Mouse (Mus musculus) adrenal gland, postnatal 25 days (tissue): ENCODE data around the gene Ptgds. TPM values are rescaled to one million over a fixed set of nuclear protein-coding genes. Genes with fewer than 3 reads are reported as not detected.

Experiments used
- DNase-seq: peaks from one replicate; pipeline ENCODE4 v3.0.0; 2021; ENCODE audit warnings: mixed read lengths
- long read RNA-seq: library from polyadenylated mRNA; stranded (forward); transcript quantifications from one replicate; pipeline ENCODE4 v2.0.0, GENCODE M21; 2021
- total RNA-seq: library from RNA; stranded (reverse); gene quantifications from 2 replicates; pipeline ENCODE4 v1.2.3, GENCODE M21; 2021

Ptgds gene
- total RNA-seq: 3.6 and 3.8 TPM in 2 replicates
- long read RNA-seq, transcript Ptgds-201 (7 exons, 901 nt): major isoform, 7 of 13 reads
- long read RNA-seq, partial matches to known transcripts: 0 of 13 reads
- long read RNA-seq, other reads (novel, unspliced or antisense): 2 of 13 reads

DNA sequence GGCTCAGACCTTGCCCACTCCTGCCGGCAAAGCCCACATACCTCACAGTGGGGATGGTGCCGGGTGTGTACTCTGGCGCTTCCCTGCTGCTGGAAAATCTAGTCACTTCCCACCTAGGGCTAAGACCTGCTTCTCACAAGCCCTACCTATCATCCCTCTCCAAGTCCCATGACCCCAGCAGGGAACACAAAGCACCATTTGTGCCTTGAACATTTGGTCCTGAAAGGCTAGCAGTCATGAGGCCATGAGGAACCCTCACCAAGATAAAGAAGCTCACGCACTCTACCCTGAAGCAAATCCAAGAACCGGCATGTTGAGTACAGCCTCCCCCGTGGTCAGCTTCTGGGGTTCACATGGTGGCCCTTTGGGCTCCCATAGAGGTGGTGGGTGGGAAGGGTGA, at the start of gene Ptgds:
TSS of gene Ptgds (minus strand) at position 78 of the 400 bp plus-strand sequence.
- no peak for DNase-seq

DNA sequence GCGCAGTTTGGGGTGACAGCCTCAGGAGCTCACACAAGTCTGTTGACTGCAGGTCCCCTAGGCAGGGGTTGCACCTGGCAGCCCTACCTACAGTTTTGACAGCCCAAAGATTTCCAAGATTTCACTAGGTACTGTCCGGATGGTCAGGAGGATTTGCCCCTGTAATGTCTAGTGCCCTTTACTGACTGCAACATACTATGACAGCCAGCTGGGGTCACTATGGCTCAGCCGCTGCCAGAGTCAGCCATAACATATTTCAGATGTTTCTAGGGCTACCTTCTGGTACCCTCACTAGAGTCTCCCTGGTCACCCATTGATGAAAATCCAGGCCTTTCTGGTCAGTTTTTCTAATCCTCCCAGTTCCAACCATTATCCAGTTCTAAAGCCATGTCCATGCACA, 40.1 kb upstream of the Ptgds start:
- no peak for DNase-seq

DNA sequence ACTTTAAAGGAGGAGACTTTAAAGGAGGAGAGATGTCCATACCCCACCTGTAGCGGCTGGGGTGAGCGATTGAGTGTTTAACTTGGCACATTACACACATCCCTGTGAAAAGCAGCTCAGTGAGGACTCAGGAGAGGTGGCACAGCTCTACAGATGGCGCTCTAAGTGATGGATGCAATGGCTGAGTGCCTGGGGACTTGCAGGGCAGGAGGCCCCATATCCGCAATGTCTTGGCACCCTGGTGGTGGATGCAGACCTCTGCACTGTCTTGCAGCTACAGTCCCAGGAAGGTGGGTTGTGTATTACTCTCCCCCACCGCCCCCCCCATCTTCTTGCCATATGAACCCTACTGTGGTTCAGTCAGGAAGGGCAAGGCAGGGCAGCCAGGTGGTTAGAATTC, 37.1 kb upstream of the Ptgds start:
- no peak for DNase-seq

DNA sequence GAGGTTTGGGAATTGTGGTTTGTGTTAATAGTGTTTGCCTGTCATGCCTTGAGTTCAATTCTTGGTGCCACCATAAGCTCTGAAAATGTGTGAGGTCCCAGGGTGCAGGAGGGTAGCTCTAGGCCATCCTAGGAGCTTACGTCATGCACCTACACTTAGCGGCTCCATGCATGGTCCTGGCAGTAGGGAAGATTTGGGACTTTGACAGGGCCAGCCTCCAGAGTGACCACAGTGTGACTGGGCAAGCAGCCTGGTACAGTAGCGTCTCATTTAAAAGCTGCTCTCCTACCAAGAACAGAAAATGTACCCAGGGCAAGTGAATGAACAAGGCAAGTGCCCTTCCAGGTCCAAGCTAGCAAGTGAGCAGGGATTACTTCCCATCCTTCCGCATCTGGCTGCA, 36.0 kb upstream of the Ptgds start:
- DNase-seq: no peak

DNA sequence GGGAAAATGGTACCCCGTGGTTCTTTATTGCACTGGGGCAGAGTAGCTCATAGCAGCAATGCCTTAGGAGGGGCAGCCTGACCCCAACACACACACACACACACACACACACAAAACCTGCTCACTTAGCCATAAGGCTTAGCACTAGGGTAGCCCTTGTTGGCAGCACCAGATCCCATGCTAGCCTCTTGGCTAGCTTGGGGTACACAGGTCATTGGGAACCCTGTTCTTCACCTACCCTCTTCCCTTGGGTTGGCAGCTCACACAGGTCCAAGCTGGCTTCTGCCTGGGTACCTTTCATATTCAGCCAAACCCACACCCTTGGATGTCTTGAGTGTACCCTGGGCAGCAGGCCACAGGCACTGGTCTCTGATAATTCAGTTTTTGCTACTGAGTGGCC, 35.2 kb upstream of the Ptgds start:
- DNase-seq: no peak

DNA sequence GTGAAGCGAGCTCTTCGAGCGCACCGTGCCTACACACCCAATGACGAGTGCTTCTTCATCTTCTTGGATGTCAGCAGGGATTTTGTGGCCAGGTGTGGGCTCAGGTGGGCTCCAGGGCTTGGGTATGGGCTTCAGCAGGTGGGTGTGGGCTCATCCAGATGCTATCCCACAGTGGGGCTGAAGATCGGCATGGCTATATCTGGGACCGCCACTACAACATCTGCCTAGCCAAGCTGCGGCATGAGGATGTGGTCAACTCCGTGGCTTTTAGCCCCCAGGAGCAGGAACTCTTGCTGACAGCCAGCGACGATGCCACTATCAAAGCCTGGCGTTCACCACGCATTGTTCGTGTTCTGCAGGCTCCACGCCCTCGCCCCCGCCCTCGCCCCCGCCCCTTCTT, 34.7 kb upstream of the Ptgds start:
- no peak for DNase-seq

DNA sequence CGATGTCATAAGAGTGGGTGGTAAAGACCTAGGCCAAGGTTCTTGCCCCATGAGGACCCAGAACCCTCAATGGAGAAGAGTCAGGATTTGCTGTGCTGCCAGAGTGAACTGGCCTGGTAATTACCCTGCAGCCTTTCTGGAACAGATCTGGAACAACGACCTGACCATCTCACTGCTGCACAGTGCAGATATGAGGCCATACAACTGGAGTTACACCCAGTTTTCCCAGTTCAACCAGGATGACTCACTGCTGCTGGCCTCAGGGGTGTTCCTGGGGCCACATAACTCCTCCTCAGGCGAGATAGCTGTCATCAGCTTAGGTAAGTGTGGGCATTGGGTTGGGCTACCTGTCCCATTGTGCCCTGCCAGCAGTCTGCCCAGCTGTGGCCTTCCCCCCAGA, 32.9 kb upstream of the Ptgds start:
- no peak for DNase-seq

DNA sequence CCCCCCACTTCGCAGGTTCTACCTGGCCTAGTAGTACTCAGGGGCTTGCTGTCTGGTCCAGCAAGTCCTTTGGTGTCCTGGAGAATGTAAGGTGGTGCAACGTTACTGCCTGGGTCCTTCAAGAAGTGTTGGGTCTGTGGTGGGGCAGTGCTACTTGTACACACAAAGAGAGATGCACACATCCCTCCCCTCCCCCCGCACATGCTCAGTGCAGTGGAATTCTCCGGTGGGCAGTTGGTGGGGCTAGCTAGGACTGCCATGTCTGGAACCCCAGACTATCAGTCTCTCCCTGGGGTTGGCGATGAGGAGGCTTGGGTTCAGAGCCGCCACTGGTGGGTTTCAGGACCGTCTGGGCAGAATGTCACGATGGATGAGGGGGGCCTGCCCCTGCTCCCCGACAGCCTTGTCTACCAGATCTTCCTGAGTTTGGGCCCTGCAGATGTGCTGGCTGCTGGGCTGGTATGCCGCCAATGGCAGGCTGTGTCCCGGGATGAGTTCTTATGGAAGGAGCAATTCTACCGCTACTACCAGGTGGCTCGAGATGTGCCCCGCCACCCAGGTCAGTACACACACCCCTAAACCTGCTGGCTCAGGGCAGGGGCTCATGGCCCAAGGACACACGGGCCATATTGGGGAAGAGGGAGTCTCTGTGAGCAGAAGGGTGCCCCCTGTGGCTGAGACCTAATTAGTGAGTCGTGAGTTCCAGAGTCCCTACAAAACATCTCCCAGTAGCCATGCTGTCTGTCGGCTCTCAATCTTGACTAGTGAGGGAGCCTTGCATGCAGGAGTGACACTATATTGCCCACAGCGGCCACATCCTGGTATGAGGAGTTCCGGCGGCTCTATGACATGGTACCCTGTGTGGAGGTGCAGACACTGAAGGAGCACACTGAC, 32.0 kb upstream of the Ptgds start, which contains the start of gene C8g:
TSS of gene C8g (minus strand) at position 127 of the 894 bp plus-strand sequence.
- DNase-seq: no peak

DNA sequence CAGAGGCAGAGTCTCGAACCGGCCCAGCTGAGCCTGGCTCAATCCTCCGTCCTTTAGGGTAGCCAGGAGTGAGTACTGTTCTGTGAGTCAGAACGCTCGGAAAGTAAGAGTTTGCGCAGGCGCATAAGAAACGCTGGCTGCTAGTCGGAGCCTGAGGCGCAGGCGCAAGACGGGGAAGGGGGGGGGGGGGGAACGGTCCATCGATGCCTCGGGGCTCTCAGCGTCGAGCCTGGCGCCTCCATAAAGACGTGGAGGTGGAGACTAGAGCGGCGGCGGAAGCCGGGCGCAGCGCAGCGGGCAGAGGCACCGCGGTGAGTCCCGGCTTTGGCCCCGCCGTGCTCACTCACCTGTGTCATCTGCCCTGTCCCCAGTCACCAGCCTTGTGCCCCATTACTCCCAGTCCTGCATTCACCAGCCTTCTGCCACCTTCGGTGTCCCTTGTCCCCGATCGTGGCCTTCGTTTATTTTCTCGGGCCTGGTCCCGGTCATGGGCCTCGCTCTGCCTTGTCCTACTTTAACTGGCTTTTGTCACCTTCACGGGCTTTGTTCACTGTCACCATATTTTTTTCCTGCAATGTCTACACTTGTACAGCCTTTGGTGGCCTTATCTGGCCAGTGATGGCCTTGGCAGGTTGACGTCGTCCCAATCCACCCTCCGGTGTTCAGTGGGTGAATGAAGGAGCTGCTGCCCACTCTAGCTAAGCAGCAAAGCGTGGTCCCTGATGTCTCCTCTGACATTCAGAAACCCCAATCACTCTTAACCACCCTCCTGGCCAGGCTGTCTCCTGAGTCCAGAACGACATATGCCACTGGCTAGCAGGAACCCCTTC, 30.9 kb upstream of the Ptgds start, which contains the start of gene Fbxw5:
TSS of gene Fbxw5 (plus strand) at position 175 of the 830 bp plus-strand sequence.
- peak; percentile 85 for DNase-seq

DNA sequence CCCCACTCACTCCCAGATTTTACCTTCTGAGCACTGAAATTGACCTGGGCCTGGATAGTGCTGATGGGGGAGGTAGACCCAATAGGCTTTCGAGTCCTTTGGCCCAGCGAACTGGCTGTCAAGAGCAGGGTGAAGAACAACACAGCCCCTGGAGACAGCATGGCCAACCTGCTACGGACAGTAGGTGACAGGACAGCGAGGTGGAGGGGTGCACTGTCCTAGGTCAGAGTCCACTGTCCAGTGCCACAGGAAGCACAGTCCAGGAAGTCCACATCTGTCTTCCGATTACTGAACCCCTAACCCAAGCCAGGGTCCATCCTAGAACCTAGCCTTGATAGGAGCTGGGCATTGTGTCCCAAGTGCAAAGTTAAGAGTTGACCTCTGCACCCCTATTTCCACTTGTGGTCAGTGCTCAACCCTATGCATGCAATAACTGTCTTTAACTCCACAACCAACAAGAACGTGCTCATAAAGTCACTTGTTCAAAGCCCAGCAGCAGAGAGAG, 30.3 kb upstream of the Ptgds start:
- no peak for DNase-seq

DNA sequence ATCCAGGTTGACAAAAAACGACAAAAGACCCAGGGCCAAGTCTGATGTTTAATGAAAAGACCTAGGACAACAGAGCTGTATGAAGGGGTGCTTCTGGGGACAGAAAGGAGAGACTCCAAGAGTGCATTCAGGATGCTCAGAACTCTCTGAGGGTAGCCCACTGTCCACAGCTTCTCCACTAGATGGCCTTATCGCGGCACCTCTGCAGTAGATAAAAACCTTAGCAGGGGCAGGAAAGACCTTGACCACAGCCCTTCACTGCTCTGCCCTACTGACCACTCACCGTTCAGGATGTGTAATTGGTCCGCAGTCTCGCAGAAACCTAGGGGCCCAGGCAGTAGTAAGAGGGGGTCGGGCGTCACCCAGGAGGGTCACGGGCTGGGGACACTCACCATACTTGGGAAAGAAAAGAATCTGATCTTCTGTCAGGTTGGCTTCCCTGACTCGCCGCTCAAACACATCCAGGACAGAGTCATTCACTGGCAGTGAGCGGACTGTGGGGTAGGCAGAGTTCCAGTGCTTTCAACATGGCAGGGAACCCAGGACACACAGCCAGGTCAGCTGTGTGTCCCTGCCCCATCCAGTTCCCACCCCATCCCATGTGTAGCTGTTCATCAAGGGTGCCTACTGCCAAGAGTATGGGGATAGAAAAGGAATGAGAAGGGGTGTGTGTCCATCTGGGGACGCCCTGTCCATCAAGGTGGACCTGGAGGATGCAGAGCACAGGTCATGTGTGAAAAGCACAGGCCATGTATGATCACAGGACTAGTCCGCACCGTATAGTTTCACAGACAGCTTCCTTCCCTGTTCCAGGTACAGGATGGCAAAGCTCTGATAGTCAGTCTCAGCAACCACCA, 29.0 kb upstream of the Ptgds start:
- no peak for DNase-seq

DNA sequence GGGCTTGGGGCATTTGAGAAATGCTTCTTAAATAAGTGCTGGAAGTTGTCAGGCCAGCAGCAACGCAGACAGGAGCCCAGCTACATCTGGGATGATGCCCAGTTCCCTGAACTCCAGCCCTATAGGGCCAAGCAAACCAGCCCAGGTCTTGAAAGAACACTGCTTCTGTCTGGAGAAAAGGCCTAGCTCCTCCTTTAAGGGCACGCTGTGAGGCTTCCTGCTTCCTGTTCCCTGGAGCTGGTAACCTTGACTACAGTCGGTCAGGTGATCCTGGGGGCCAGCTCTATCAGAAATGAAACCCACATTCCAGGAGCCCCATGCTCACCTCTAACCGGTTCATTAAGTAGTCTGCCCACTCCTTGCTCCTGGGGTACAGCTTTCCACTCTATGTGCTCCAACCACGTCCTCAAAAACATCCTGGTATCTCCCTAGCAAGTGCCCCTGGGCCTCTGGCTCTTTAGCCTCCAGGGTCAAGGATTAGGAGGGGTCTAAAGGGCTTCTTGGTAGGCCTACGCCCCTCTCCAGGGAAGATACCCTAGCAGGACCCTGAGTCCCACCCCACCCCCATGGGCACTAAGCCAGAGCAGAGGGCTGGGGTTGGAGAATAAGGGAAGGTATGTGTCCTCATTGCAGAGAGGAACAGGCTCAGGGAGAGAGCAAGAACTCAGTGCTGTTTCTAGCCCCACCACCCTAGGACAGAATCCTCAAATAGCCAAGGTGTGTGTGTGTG, 28.2 kb upstream of the Ptgds start:
- no peak for DNase-seq

DNA sequence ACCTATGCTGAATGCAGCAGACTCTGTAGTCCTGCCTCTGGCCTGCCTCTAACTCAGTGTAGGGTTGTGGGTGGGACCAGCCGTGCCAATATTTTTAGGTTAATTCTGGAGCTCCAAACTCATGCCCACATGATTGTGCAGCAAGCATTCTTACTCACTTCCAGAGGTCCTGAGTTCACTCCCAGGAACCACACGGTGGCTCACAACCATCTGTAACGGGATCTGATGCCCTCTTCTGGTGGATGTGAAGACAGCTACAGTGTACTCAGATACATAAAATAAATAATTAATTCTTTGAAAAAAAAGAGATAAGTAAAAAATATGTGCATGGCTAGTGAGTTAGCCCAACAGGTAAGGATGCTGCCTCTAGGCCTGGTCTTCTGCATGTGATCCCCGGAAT, 26.6 kb upstream of the Ptgds start:
- no peak for DNase-seq

DNA sequence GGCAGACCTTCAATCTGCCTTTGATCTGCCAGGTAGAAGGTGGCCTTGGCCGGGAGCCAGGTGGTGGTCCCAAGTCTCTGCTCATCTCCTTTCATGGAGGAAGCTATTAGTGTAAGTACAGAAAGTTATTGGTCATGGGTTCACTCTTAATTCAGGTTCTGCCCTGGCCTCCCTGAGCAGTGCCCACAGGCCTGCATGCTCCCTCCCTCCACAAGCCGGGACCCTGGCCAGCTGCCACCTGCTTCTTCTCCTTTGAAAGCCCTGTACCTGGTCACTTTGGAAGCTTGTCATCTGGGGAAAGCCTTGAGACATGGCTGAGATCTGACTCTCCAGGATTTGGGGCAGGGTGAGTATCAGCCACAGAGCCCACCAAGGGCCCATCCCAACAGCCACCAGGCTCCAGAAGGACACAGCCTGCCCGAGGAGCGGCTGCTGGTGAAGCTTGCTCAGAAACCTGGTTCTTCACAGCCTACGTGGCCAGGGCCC, 23.7 kb upstream of the Ptgds start, which contains the start of gene Lcn12:
TSS of gene Lcn12 (minus strand) at position 436 of the 486 bp plus-strand sequence.
- no peak for DNase-seq

DNA sequence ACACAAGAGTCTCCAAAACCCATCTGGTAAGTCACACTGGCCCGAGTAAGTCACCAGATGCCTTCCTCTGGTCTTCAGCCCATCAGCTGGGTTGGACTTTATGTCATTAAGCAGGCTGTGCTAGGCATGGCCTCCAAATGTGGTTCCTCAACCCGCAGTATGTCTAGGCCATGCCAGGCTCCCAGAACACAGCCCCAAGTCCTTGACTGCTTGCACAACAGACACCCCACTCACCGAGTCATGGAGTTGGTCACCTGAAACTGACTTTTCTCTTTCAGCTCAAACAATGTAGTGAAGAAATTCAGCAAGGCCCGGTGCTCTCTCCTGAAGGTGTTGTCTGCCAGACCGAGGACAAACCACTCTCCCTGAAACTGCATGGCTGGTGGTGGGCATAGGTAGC, 23.1 kb upstream of the Ptgds start:
- no peak for DNase-seq

DNA sequence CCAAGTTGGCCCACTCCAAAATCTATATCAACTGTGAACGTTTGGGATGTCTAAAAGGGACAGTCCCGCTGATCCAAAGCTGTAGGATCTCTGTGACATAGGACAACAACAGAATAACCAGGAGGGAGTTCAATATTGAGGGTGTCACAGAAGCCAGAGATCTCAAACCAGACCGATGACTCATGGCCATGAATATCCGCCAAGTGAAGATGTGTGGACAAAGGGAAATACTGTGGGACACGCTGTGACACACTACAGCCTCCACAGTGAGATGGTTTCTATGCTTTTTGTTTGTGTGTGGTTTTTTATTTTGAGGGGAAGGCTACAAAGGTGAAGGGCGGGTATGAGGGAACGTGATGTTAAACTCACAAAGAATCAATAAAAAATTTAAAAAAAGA, 18.8 kb upstream of the Ptgds start:
- no peak for DNase-seq

DNA sequence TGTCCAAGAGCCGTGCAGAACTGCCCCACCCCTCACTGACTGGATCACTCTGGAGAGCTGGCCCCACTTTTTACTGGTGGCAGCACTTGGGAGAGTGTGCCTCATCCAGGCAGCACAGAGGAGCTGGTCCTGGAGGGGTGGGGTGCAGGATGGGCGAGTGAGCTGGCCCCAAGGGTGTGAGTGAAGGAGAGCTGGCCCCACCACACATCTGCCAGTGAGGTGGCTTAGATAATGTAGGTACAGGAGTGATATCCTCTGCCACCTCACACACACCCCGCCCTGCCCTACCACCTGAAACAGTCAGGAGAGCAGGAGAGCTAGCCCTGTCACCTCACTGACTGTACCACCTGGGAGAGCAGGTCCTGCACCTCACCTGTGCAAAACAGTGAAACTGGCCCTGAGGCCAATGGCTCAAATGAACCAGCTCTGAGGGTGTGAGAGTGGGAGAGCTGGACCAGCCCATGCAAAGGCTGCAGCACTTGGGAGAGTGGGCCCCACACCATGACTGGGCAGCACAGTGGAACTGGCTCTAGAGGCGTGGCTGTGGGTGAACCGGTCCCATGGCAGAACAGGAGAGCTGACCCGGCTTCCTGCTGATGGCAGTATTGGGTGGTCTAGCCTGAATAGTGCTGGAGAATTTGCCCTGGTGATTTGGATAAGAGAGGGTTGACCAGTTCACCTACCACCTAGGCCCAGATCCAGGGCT, 18.3 kb upstream of the Ptgds start:
- no peak for DNase-seq

DNA sequence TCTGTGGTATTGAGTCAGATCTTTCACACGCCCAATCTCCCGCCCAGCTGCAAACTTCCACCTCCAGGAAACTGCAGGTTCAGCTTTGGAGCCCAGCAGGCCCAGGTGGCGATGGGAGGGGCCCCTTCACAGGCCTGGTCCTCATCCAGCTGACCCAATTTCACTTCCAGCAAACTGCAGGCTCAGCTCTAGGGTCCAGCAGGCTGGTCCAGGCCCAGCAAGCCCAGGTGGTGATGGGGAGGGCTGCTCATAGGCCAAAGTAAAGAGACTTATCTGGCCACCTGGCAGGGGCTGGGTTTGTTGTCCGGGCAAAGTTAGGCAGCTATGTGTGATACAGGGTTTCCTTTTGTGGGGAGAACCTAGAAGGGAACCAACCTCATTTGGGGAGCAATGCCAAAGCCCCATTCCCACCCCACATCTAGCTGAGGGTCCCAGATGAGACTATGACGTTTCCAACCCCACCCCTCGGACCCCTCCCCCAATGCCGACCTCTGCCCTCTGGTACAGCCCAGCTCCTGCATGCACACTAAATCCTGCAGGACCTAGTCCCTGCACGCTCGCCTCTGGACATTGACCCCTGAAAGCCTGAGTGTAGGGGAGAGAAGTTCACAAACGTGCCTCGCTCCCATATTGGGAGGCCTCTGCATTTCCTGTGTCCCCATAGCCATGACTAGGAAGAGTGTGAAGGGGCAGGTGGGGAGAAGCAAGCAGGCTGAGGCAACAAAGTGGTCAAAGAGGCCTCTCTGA, 15.2 kb upstream of the Ptgds start:
- DNase-seq: no peak

DNA sequence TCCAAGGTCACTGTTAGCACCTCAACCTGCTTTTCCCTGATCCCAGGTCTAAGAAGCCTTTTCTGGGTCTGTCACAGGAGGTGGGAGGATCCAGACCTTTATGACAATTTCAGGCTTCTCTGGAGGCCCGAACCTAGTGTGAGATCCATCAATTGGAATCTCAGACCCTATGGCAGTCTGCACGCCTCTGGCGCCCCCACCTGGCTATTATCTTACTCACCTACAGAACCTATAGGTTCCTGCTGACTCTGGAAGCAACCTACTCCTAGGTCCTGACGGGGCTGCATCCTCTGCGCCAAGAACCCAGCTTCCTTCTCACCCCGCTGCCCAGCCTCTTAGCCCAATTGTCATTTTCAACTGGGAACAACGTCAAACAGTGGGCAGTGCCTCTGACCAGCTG, 13.1 kb upstream of the Ptgds start:
- peak; percentile 48 for DNase-seq
